Mouse (Mus musculus): ENCODE measurements at regions not wholly inside any gene's neighbourhood (a gene's known extent, or its start where the extent isn't known, plus 50 kb on each side); places are given as distances from the start of the nearest gene placed in this dataset.

DNA sequence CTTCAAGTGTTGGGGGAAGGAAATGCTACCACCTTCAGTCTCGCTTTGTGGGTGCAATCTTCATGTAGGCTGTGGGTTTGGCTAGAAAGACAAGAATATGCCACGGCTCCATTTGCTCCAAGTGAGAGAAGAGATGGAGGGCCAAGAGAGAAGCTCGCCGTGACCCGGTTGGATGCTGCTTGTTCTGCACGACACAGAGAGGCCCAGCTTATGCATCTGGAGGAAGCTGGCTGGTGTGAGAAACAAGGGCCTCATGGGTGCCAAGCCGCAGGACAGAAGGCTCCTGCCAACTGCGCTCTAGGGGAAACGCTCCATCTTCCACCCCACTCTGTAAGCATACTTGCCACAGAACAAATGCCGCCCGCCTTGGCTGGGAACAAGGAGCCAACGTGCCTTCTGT lies 351.0 kb upstream of the Myt1l start:
- Histone ChIP-seq H3K79me2 (ENCODE audit: control insufficient read depth, insufficient read depth) (no peaks in the 10 kb centered on the region), H3K36me3 (ENCODE audit: control insufficient read depth, insufficient read depth) (no peaks in the 10 kb centered on the region)

GRCm38 (mm10) chr12:29178168-29178895 lies 349.9 kb upstream of the Myt1l start:
- Histone ChIP-seq H3K79me2 (ENCODE audit: control insufficient read depth, insufficient read depth) (no peaks in the 10 kb centered on the region), H3K27me3 (ENCODE audit: control insufficient read depth, insufficient read depth, insufficient read length) (no peaks in the 10 kb centered on the region), H3ac (ENCODE audit: control insufficient read depth, insufficient read length) (no peak overlapping the region), H3K4me2 (ENCODE audit: low read depth) (no peak overlapping the region), H3K4me3 (no peak overlapping the region), H3K36me3 (ENCODE audit: control insufficient read depth, insufficient read depth) (no peaks in the 10 kb centered on the region)
- no peak for TF ChIP-seq SRF (IDR thresholded peaks at IDR 0.05; ENCODE audit: control insufficient read depth, insufficient read length, low read depth)
- TF ChIP-seq E2F4 (IDR thresholded peaks at IDR 0.05; ENCODE audit: insufficient read depth) = no peak
- TF ChIP-seq MYOG (IDR thresholded peaks at IDR 0.05; ENCODE audit: control insufficient read depth in 1 of 3, insufficient read depth in 1 of 3, insufficient read length in 2 of 3, low read depth in 2 of 3) = no peak
- TF ChIP-seq MAX (IDR thresholded peaks at IDR 0.05; ENCODE audit: low read depth) = no peak
- TF ChIP-seq USF1 (IDR thresholded peaks at IDR 0.05; ENCODE audit: low read depth) = no peak
- no peak for TF ChIP-seq REST (IDR thresholded peaks at IDR 0.05; ENCODE audit: insufficient read depth, insufficient read length)
- TF ChIP-seq MYOD1 (IDR thresholded peaks at IDR 0.05; ENCODE audit: control insufficient read depth in 1 of 3, insufficient read length in 2 of 3, low read depth in 2 of 3) = no peak
- no peak for TF ChIP-seq POLR2A (IDR thresholded peaks at IDR 0.05; ENCODE audit: insufficient read length, low read depth)
- no peak for TF ChIP-seq CEBPB (IDR thresholded peaks at IDR 0.05; ENCODE audit: insufficient read depth, poor library complexity, severe bottlenecking)
- no peak for TF ChIP-seq POLR2AphosphoS2 (IDR thresholded peaks at IDR 0.05; ENCODE audit: insufficient read length, low read depth)
- TF ChIP-seq TCF12 (IDR thresholded peaks at IDR 0.05; ENCODE audit: insufficient read depth, poor library complexity, severe bottlenecking) = no peak
- TF ChIP-seq TCF3 (IDR thresholded peaks at IDR 0.05; ENCODE audit: insufficient read length, low read depth) = no peak

More for the DNA sequence above, 351.0 kb upstream of the Myt1l start:
- Histone ChIP-seq H3K4me3 (no peak overlapping the region), H3ac (ENCODE audit: control insufficient read depth, insufficient read length) (no peak overlapping the region), H3K27me3 (ENCODE audit: control insufficient read depth, insufficient read depth, insufficient read length) (no peaks in the 10 kb centered on the region), H3K4me2 (ENCODE audit: low read depth) (no peak overlapping the region)
- TF ChIP-seq MAX (IDR thresholded peaks at IDR 0.05; ENCODE audit: low read depth) (no peak), POLR2AphosphoS2 (IDR thresholded peaks at IDR 0.05; ENCODE audit: insufficient read length, low read depth) (no peak), MYOD1 (IDR thresholded peaks at IDR 0.05; ENCODE audit: control insufficient read depth in 1 of 3, insufficient read length in 2 of 3, low read depth in 2 of 3) (no peak), USF1 (IDR thresholded peaks at IDR 0.05; ENCODE audit: low read depth) (no peak), POLR2A (IDR thresholded peaks at IDR 0.05; ENCODE audit: insufficient read length, low read depth) (no peak), MYOG (IDR thresholded peaks at IDR 0.05; ENCODE audit: control insufficient read depth in 1 of 3, insufficient read depth in 1 of 3, insufficient read length in 2 of 3, low read depth in 2 of 3) (no peak), REST (IDR thresholded peaks at IDR 0.05; ENCODE audit: insufficient read depth, insufficient read length) (no peak), TCF3 (IDR thresholded peaks at IDR 0.05; ENCODE audit: insufficient read length, low read depth) (no peak), E2F4 (IDR thresholded peaks at IDR 0.05; ENCODE audit: insufficient read depth) (no peak), CEBPB (IDR thresholded peaks at IDR 0.05; ENCODE audit: insufficient read depth, poor library complexity, severe bottlenecking) (no peak), SRF (IDR thresholded peaks at IDR 0.05; ENCODE audit: control insufficient read depth, insufficient read length, low read depth) (no peak), TCF12 (IDR thresholded peaks at IDR 0.05; ENCODE audit: insufficient read depth, poor library complexity, severe bottlenecking) (no peak)

DNA sequence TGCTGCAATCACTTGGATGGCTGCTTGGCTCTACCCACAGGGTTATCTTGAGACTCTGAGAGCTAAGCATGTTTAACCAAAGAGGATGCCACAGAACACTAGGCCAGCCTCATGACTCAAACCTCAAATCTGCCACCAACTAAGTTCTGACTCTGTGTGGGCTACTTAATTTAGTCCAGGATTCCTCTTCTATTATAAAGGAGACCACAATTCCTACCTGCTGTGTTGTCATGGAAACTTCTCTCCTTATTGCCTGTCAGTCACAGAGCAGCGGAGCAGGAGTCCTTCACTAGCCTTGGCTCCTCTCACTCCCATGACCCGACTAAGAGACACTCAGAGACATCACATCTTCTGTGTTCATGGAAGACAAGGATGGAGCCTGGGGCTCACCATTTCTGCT lies 348.8 kb upstream of the Myt1l start:
- Histone ChIP-seq H3K36me3 (ENCODE audit: control insufficient read depth, insufficient read depth) (no peaks in the 10 kb centered on the region), H3ac (ENCODE audit: control insufficient read depth, insufficient read length) (no peak overlapping the region), H3K4me3 (no peak overlapping the region), H3K4me2 (ENCODE audit: low read depth) (no peak overlapping the region), H3K27me3 (ENCODE audit: control insufficient read depth, insufficient read depth, insufficient read length) (no peaks in the 10 kb centered on the region), H3K79me2 (ENCODE audit: control insufficient read depth, insufficient read depth) (no peaks in the 10 kb centered on the region)
- no peak for TF ChIP-seq POLR2A (IDR thresholded peaks at IDR 0.05; ENCODE audit: insufficient read length, low read depth)
- TF ChIP-seq POLR2AphosphoS2 (IDR thresholded peaks at IDR 0.05; ENCODE audit: insufficient read length, low read depth) = no peak
- no peak for TF ChIP-seq TCF12 (IDR thresholded peaks at IDR 0.05; ENCODE audit: insufficient read depth, poor library complexity, severe bottlenecking)
- TF ChIP-seq USF1 (IDR thresholded peaks at IDR 0.05; ENCODE audit: low read depth) = no peak
- no peak for TF ChIP-seq MYOG (IDR thresholded peaks at IDR 0.05; ENCODE audit: control insufficient read depth in 1 of 3, insufficient read depth in 1 of 3, insufficient read length in 2 of 3, low read depth in 2 of 3)

GRCm38 (mm10) chr12:29180576-29180975 lies 347.6 kb upstream of the Myt1l start:
- Histone ChIP-seq H3ac (ENCODE audit: control insufficient read depth, insufficient read length) (no peak overlapping the region), H3K79me2 (ENCODE audit: control insufficient read depth, insufficient read depth) (no peaks in the 10 kb centered on the region), H3K36me3 (ENCODE audit: control insufficient read depth, insufficient read depth) (no peaks in the 10 kb centered on the region), H3K4me3 (no peak overlapping the region), H3K4me2 (ENCODE audit: low read depth) (no peak overlapping the region), H3K27me3 (ENCODE audit: control insufficient read depth, insufficient read depth, insufficient read length) (no peaks in the 10 kb centered on the region)
- no peak for TF ChIP-seq MYOD1 (IDR thresholded peaks at IDR 0.05; ENCODE audit: control insufficient read depth in 1 of 3, insufficient read length in 2 of 3, low read depth in 2 of 3)
- TF ChIP-seq MAX (IDR thresholded peaks at IDR 0.05; ENCODE audit: low read depth) = no peak
- no peak for TF ChIP-seq CEBPB (IDR thresholded peaks at IDR 0.05; ENCODE audit: insufficient read depth, poor library complexity, severe bottlenecking)
- no peak for TF ChIP-seq TCF3 (IDR thresholded peaks at IDR 0.05; ENCODE audit: insufficient read length, low read depth)
- no peak for TF ChIP-seq SRF (IDR thresholded peaks at IDR 0.05; ENCODE audit: control insufficient read depth, insufficient read length, low read depth)
- TF ChIP-seq REST (IDR thresholded peaks at IDR 0.05; ENCODE audit: insufficient read depth, insufficient read length) = no peak
- no peak for TF ChIP-seq TCF12 (IDR thresholded peaks at IDR 0.05; ENCODE audit: insufficient read depth, poor library complexity, severe bottlenecking)
- TF ChIP-seq POLR2A (IDR thresholded peaks at IDR 0.05; ENCODE audit: insufficient read length, low read depth) = no peak
- no peak for TF ChIP-seq E2F4 (IDR thresholded peaks at IDR 0.05; ENCODE audit: insufficient read depth)
- TF ChIP-seq POLR2AphosphoS2 (IDR thresholded peaks at IDR 0.05; ENCODE audit: insufficient read length, low read depth) = no peak
- no peak for TF ChIP-seq MYOG (IDR thresholded peaks at IDR 0.05; ENCODE audit: control insufficient read depth in 1 of 3, insufficient read depth in 1 of 3, insufficient read length in 2 of 3, low read depth in 2 of 3)
- no peak for TF ChIP-seq USF1 (IDR thresholded peaks at IDR 0.05; ENCODE audit: low read depth)
